Mouse (Mus musculus) lung, postnatal 0 days (tissue): ENCODE results near the gene Islr. TPM values are rescaled to one million over a fixed set of nuclear protein-coding genes. Genes with fewer than 3 reads are reported as not detected.

Experiments
- ATAC-seq: fragments of 200-750 bp; cut with Nextera tagmentation; 2 replicates; pipeline ENCODE4 v1.8.0; 2017; ENCODE audit warnings: moderate library complexity
- DNase-seq: peaks from one replicate; pipeline ENCODE4 v3.0.0-alpha.2; 2016; ENCODE audit warnings: low spot score
- H3K27ac ChIP-seq: fragments of 300-500 bp; sonication (generic); 2 replicates; pipeline ENCODE4 v1.5.1; 2014; ENCODE audit warnings: antibody characterized with exemption, mild to moderate bottlenecking, low read length, mixed read lengths
- H3K27me3 ChIP-seq: fragments of 300-500 bp; sonication (generic); replicated peaks from 2 replicates; pipeline ENCODE4 v1.6.1; 2014; ENCODE audit warnings: low read length, mixed read lengths; ENCODE audit not compliant: insufficient read depth
- H3K36me3 ChIP-seq: fragments of 300-500 bp; sonication (generic); 2 replicates; pipeline ENCODE4 v1.6.1; 2014; ENCODE audit warnings: low read length, mixed read lengths; ENCODE audit not compliant: insufficient read depth
- H3K4me1 ChIP-seq: fragments of 300-500 bp; sonication (generic); 2 replicates; pipeline ENCODE4 v1.6.1; 2014; ENCODE audit warnings: antibody characterized with exemption, low read depth, low read length, mixed read lengths; ENCODE audit not compliant: insufficient read depth
- H3K4me2 ChIP-seq: fragments of 300-500 bp; sonication (generic); replicated peaks from 2 replicates; pipeline ENCODE4 v1.6.1; 2014; ENCODE audit warnings: low read depth, mild to moderate bottlenecking, low read length, moderate library complexity, mixed read lengths
- H3K4me3 ChIP-seq: fragments of 300-500 bp; sonication (generic); 2 replicates; pipeline ENCODE4 v1.5.1; 2014; ENCODE audit warnings: low read depth, low read length
- H3K9ac ChIP-seq: fragments of 300-500 bp; sonication (generic); replicated peaks from 2 replicates; pipeline ENCODE4 v1.6.1; 2014; ENCODE audit warnings: low read depth, mild to moderate bottlenecking
- H3K9me3 ChIP-seq: fragments of 300-500 bp; sonication (generic); 2 replicates; pipeline ENCODE4 v1.6.1; 2016; ENCODE audit warnings: low read length, mixed read lengths
- CTCF ChIP-seq: IDR thresholded peaks from 2 replicates; pipeline ENCODE4 v1.5.1; 2016; ENCODE audit warnings: antibody characterized with exemption, mild to moderate bottlenecking
- EP300 ChIP-seq: IDR thresholded peaks from 2 replicates; pipeline ENCODE4 v1.6.1; 2016; ENCODE audit warnings: antibody characterized with exemption, mild to moderate bottlenecking, control low read depth
- WGBS: fragments of 180-500 bp; shearing (Covaris S2); extraction: QIAGEN DNeasy Blood & Tissue Kit; methylation state at CpG from one replicate; pipeline ENCODE4 v1.1.7; 2014; 5-methylcytosine and 5-hydroxymethylcytosine counted together
- polyA plus RNA-seq: library from polyadenylated mRNA; unstranded; fragments of >200 nt; fragmentation: Nextera tagmentation; extraction: Ambion mirVana; gene quantifications from 2 replicates; pipeline ENCODE4 v1.2.1, GENCODE M21; 2015

Islr gene
- polyA plus RNA-seq, 1 experiment from 2014 or later: 21.6 TPM

DNA sequence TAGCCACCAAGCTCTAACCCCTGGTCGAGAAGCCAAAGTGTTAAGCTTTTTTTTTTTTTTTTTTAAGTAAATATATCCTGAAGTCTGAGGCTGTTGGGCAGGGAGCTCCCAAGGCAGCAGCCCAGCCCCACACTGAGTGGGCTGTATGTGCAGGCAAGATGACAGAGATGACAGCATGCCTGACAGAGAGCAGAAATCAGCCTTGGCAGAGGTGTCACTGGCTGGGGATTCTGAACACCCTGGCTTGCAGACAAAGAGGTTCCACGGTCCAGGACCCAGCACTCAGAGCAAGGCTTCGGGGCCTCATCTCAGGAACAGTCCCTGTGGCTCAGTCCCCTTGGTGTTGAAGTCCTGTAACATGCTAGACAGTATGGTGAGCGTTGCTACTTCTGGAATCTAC, 44.3 kb downstream of the Islr start:
- no peak overlapping the region for H3K4me3 ChIP-seq
- H3K9me3 ChIP-seq: no peaks in the 10 kb centered on the region
- H3K27me3 ChIP-seq: no peaks in the 10 kb centered on the region
- DNase-seq: no peak
- peaks cover 5% of the 10 kb centered on the region; the same call in 1 of the 2 replicates for H3K4me1 ChIP-seq
- H3K4me2 ChIP-seq: no peak overlapping the region
- ATAC-seq: peak; percentile 34; the same call in 1 of the 2 replicates
- H3K9ac ChIP-seq: no peak overlapping the region
- no peaks in the 10 kb centered on the region for H3K36me3 ChIP-seq
- H3K27ac ChIP-seq: no peak overlapping the region
- WGBS: 28% methylated on average over 4 of the region's 4 CpGs
- TF ChIP-seq CTCF: no peak
- no peak for TF ChIP-seq EP300

GRCm38 (mm10) chr9:58158541-58159311, 45.4 kb downstream of the Islr start:
- no peaks in the 10 kb centered on the region for H3K27me3 ChIP-seq
- no peak for TF ChIP-seq CTCF
- no peak for TF ChIP-seq EP300
- no peaks in the 10 kb centered on the region for H3K36me3 ChIP-seq
- peaks cover 5% of the 10 kb centered on the region; the same call in 1 of the 2 replicates for H3K4me1 ChIP-seq
- H3K9ac ChIP-seq: no peak overlapping the region
- peak; percentile 56 for DNase-seq
- WGBS: 17% methylated on average over 7 of the region's 7 CpGs
- H3K4me3 ChIP-seq: 0 out of 2 replicates have a peak overlapping the region, but pooled peaks have one; percentile 1
- H3K9me3 ChIP-seq: no peaks in the 10 kb centered on the region
- peak overlapping the region; percentile 62 for H3K27ac ChIP-seq
- ATAC-seq: peak; percentile 67
- H3K4me2 ChIP-seq: peak overlapping the region; percentile 37

DNA sequence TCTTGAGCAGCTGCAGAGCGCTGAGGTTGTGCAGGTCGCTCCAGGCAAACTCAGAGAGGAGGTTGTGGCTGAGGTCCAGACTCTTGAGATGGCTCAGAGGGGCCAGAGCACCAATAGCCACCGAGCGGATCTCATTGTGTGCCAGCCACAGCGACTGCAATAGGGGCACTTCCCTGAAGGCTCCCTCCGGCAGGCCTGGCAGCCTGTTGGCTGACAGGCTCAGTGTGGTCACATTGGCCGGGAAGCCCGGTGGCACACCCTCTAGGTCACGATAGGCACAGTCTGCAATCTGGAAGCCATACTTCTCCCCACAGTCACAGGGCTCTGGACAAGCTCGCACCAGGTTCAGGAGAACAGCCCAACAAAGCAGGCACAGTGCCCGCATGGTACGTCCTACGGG, 46.3 kb downstream of the Islr start:
- Histone ChIP-seq H3K4me1 (peaks cover 5% of the 10 kb centered on the region; the same call in 1 of the 2 replicates), H3K4me2 (peak overlapping the region; percentile 37), H3K36me3 (no peaks in the 10 kb centered on the region), H3K4me3 (peak overlapping the region; percentile 1; the same call in 1 of the 2 replicates), H3K9me3 (no peaks in the 10 kb centered on the region), H3K27me3 (no peaks in the 10 kb centered on the region), H3K27ac (peak overlapping the region; percentile 62; the same call in 1 of the 2 replicates), H3K9ac (no peak overlapping the region)
- DNase-seq (no peak), ATAC-seq (no peak)
- TF ChIP-seq CTCF (no peak), EP300 (no peak)
- 57% methylated on average over 13 of the region's 13 CpGs for WGBS

DNA sequence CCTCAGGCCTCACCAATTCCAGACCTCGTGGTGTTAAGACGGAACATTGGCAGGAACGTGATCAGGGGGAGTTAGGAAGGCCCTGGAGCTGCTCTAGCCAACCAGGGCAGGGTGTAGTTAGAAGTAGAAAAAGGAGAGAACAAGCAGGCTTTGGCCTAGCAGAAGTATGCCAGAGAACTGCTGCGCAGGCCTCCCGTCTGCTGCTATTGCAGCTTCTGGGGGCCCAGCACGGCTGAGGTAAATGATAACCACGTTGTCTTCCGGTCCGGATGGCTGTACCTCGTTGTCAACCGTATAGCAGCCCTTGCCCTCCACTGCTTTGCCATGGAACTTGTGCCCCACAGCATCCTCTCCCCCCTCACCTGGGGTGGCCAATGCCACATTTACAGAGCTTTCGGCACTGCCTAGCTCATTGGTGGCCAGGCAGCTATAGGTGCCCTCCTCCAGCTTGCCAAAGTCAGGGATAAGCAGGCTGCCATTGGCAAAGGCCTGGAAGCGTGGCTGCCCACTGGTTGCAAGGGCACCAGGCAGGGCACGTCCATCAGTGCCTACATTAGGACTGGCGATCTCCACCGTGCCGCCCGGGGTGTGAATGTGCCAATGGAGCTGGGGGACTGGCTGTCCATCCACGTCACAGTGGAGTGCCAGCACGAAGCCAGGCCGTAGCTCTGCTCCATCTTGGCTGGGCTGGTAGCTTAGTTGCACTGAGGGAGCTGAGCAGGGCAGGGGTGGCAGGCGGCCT, 47.1 kb downstream of the Islr start:
- no peaks in the 10 kb centered on the region for H3K9me3 ChIP-seq
- 84% methylated on average over 22 of the region's 22 CpGs for WGBS
- peaks cover 5% of the 10 kb centered on the region; the same call in 1 of the 2 replicates for H3K4me1 ChIP-seq
- ATAC-seq: no peak
- H3K4me2 ChIP-seq: no peak overlapping the region
- H3K4me3 ChIP-seq: no peak overlapping the region
- H3K27ac ChIP-seq: no peak overlapping the region
- no peak overlapping the region for H3K9ac ChIP-seq
- no peaks in the 10 kb centered on the region for H3K36me3 ChIP-seq
- no peak for DNase-seq
- H3K27me3 ChIP-seq: no peaks in the 10 kb centered on the region
- TF ChIP-seq EP300 (no peak), CTCF (no peak)

GRCm38 (mm10) chr9:58155366-58155765, 48.7 kb downstream of the Islr start:
- no peaks in the 10 kb centered on the region for H3K9me3 ChIP-seq
- no peak overlapping the region for H3K9ac ChIP-seq
- H3K4me3 ChIP-seq: no peak overlapping the region
- no peaks in the 10 kb centered on the region for H3K27me3 ChIP-seq
- no peak overlapping the region for H3K27ac ChIP-seq
- ATAC-seq: peak; percentile 45; the same call in 1 of the 2 replicates
- 38% methylated on average over 3 of the region's 3 CpGs for WGBS
- no peak overlapping the region for H3K4me2 ChIP-seq
- TF ChIP-seq CTCF (no peak), EP300 (no peak)
- H3K4me1 ChIP-seq: peaks cover 5% of the 10 kb centered on the region; the same call in 1 of the 2 replicates
- no peaks in the 10 kb centered on the region for H3K36me3 ChIP-seq
- peak; percentile 60 for DNase-seq

DNA sequence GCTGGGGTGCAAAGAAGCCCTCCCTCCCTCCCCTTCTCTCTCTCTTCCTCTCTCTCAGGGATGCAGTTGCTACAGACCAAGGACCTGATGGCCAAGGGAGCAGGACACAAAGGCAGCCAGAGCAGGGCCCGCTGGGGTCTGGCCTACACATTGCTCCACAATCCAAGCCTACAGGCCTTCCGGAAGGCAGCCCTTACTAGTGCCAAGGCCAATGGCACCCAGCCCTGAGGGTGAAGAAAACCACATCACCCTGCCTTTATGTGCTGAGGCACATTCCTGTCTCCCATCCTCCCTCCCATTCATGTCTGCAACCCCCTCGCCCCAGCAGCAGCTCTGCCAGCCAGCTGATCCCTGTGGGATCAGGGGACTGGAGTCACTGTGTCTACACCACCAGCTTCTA, 51.0 kb downstream of the Islr start:
- 76% methylated on average over 3 of the region's 3 CpGs for WGBS
- Histone ChIP-seq H3K4me3 (no peak overlapping the region), H3K27ac (no peak overlapping the region), H3K4me1 (peaks cover under 1% of the 10 kb centered on the region; the same call in 1 of the 2 replicates), H3K36me3 (no peaks in the 10 kb centered on the region), H3K9me3 (no peaks in the 10 kb centered on the region), H3K27me3 (no peaks in the 10 kb centered on the region), H3K4me2 (no peak overlapping the region), H3K9ac (no peak overlapping the region)
- TF ChIP-seq CTCF: no peak
- no peak for TF ChIP-seq EP300
- DNase-seq: no peak
- no peak for ATAC-seq
